Mouse (Mus musculus) limb, embryonic 11.5 days (tissue): Measurements from ENCODE around the gene Hivep3. TPM values are rescaled to one million over a fixed set of nuclear protein-coding genes. Genes with fewer than 3 reads are reported as not detected.

Experiments
- ATAC-seq: fragments of 200-750 bp; cut with Nextera tagmentation; 2 replicates; pipeline ENCODE4 v1.8.0; 2017; ENCODE audit warnings: low read depth; ENCODE audit not compliant: insufficient number of reproducible peaks, low FRiP score, low TSS enrichment
- DNase-seq: peaks from one replicate; pipeline ENCODE4 v3.0.0-alpha.2; 2015; ENCODE audit warnings: low spot score
- H3K27ac ChIP-seq: fragments of 300-500 bp; sonication (generic); replicated peaks from 2 replicates; pipeline ENCODE4 v1.5.1; 2014; ENCODE audit warnings: low read depth, mild to moderate bottlenecking, low read length
- H3K27me3 ChIP-seq: fragments of 300-500 bp; sonication (generic); 2 replicates; pipeline ENCODE4 v1.6.1; 2014; ENCODE audit warnings: mild to moderate bottlenecking, low read length, mixed read lengths; ENCODE audit not compliant: control insufficient read depth, insufficient read depth
- H3K36me3 ChIP-seq: fragments of 300-500 bp; sonication (generic); 2 replicates; pipeline ENCODE4 v1.6.1; 2014; ENCODE audit warnings: mild to moderate bottlenecking, low read length, moderate library complexity, mixed read lengths; ENCODE audit not compliant: control insufficient read depth, insufficient read depth
- H3K4me1 ChIP-seq: fragments of 300-500 bp; sonication (generic); 2 replicates; pipeline ENCODE4 v1.6.1; 2014; ENCODE audit warnings: low read length, mixed read lengths; ENCODE audit not compliant: control insufficient read depth, insufficient read depth
- H3K4me2 ChIP-seq: fragments of 300-500 bp; sonication (generic); 2 replicates; pipeline ENCODE4 v1.6.1; 2014; ENCODE audit warnings: low read depth, mild to moderate bottlenecking, moderate library complexity; ENCODE audit not compliant: severe bottlenecking
- H3K4me3 ChIP-seq: fragments of 300-500 bp; sonication (generic); 2 replicates; pipeline ENCODE4 v1.5.1; 2014; ENCODE audit warnings: low read depth, low read length
- H3K9ac ChIP-seq: fragments of 300-500 bp; sonication (generic); 2 replicates; pipeline ENCODE4 v1.6.1; 2014; ENCODE audit warnings: mild to moderate bottlenecking, low read length
- H3K9me3 ChIP-seq: fragments of 300-500 bp; sonication (generic); 2 replicates; pipeline ENCODE4 v1.6.1; 2016; ENCODE audit warnings: low read length; ENCODE audit not compliant: control insufficient read depth
- WGBS: fragments of 180-500 bp; shearing (Covaris S2); extraction: QIAGEN DNeasy Blood & Tissue Kit; methylation state at CpG from one replicate; pipeline ENCODE4 v1.1.7; 2014; 5-methylcytosine and 5-hydroxymethylcytosine counted together
- polyA plus RNA-seq: library from polyadenylated mRNA; unstranded; fragments of >200 nt; fragmentation: Nextera tagmentation; extraction: Ambion mirVana; gene quantifications from 2 replicates; pipeline ENCODE4 v1.2.1, GENCODE M21; 2014

Hivep3 gene
- polyA plus RNA-seq, 1 experiment from 2014 or later = 0.55 TPM

DNA sequence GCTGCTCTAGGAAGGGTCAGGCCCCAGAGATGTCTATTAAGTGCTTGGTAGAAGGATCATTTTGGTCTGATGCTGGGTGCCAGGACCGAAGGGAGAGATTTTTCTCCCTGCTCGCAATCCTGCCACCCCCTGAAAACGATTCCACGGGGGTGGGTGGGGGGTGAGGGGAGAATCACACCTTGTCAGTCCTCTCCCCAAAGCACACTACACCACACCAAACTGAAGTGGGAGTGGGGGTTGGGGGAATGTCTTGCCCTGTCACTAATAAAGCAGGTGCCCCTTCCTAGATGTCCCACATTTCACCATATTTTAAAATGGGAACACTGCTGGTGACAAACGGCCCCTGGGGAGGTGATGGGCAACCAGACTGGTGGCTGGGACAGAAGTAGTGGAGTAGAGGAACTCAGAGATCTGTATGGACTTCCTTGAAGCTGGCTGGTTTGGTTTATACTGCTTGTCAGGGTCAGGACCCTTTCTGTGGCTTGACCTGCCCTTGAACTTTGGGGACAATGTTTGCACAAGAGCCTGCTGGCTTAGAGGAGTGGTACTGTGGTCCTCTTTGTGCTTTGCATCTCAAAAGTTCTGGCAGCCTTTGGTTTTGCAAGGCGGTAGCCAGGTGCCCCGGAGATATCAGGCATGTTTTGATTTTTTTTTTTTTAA lies 81.7 kb downstream of the Hivep3 start:
- Histone ChIP-seq H3K9me3 (no peaks in the 10 kb centered on the region), H3K27me3 (peaks cover 26% of the 10 kb centered on the region), H3K9ac (no peak overlapping the region), H3K4me1 (0 out of 2 replicates have a peak, but pooled peaks cover 3% of the 10 kb centered on the region), H3K4me3 (peak overlapping the region; percentile 42), H3K4me2 (peak overlapping the region; percentile 71), H3K27ac (no peak overlapping the region), H3K36me3 (no peaks in the 10 kb centered on the region)
- DNase-seq = peak; percentile 20
- no peak for ATAC-seq
- 13% methylated on average over 7 of the region's 7 CpGs for WGBS

- no peak for ATAC-seq
- Histone ChIP-seq H3K27me3 (peaks cover 26% of the 10 kb centered on the region), H3K9ac (no peak overlapping the region), H3K4me2 (no peak overlapping the region), H3K9me3 (no peaks in the 10 kb centered on the region), H3K4me1 (0 out of 2 replicates have a peak, but pooled peaks cover 3% of the 10 kb centered on the region), H3K36me3 (no peaks in the 10 kb centered on the region), H3K4me3 (no peak overlapping the region), H3K27ac (no peak overlapping the region)
- DNase-seq = no peak
Observed at GRCm38 (mm10) chr4:119815793-119816161, 82.2 kb downstream of the Hivep3 start.

- H3K9ac ChIP-seq = no peak overlapping the region
- no peak for ATAC-seq
- H3K36me3 ChIP-seq = no peaks in the 10 kb centered on the region
- 60% methylated on average over 7 of the region's 7 CpGs for WGBS
- no peak overlapping the region for H3K4me2 ChIP-seq
- H3K27ac ChIP-seq = no peak overlapping the region
- DNase-seq = peak; percentile 17
- H3K4me1 ChIP-seq = 0 out of 2 replicates have a peak, but pooled peaks cover 3% of the 10 kb centered on the region
- no peak overlapping the region for H3K4me3 ChIP-seq
- H3K27me3 ChIP-seq = peaks cover 26% of the 10 kb centered on the region
- H3K9me3 ChIP-seq = no peaks in the 10 kb centered on the region
Observed at GRCm38 (mm10) chr4:119816620-119817356, 83.2 kb downstream of the Hivep3 start.

- WGBS = 86% methylated on average over 3 of the region's 3 CpGs
- DNase-seq = no peak
- Histone ChIP-seq H3K27ac (no peak overlapping the region), H3K9me3 (no peaks in the 10 kb centered on the region), H3K9ac (no peak overlapping the region), H3K27me3 (no peaks in the 10 kb centered on the region), H3K4me3 (no peak overlapping the region), H3K4me1 (no peaks in the 10 kb centered on the region), H3K4me2 (no peak overlapping the region), H3K36me3 (no peaks in the 10 kb centered on the region)
- ATAC-seq = no peak
Observed at GRCm38 (mm10) chr4:119825956-119826355, 92.4 kb downstream of the Hivep3 start.

- Histone ChIP-seq H3K9me3 (no peaks in the 10 kb centered on the region), H3K9ac (no peak overlapping the region), H3K27me3 (no peaks in the 10 kb centered on the region), H3K4me3 (no peak overlapping the region), H3K4me1 (no peaks in the 10 kb centered on the region), H3K36me3 (no peaks in the 10 kb centered on the region), H3K27ac (no peak overlapping the region), H3K4me2 (no peak overlapping the region)
- 67% methylated on average over 3 of the region's 3 CpGs for WGBS
- DNase-seq (no peak), ATAC-seq (no peak)
Observed at GRCm38 (mm10) chr4:119828386-119828785, 94.8 kb downstream of the Hivep3 start.

- DNase-seq (no peak), ATAC-seq (no peak)
- Histone ChIP-seq H3K4me1 (no peaks in the 10 kb centered on the region), H3K4me2 (no peak overlapping the region), H3K27ac (no peak overlapping the region), H3K36me3 (no peaks in the 10 kb centered on the region), H3K4me3 (no peak overlapping the region), H3K27me3 (no peaks in the 10 kb centered on the region), H3K9me3 (no peaks in the 10 kb centered on the region), H3K9ac (no peak overlapping the region)
- WGBS = 78% methylated on average over 4 of the region's 4 CpGs
Observed at GRCm38 (mm10) chr4:119828996-119829395, 95.4 kb downstream of the Hivep3 start.

GRCm38 (mm10) chr4:119833333-119833732 lies 99.7 kb downstream of the Hivep3 start:
- no peaks in the 10 kb centered on the region for H3K36me3 ChIP-seq
- H3K4me2 ChIP-seq = no peak overlapping the region
- no peak overlapping the region for H3K4me3 ChIP-seq
- no peaks in the 10 kb centered on the region for H3K9me3 ChIP-seq
- 66% methylated on average over 9 of the region's 9 CpGs for whole genome bisulfite sequencing
- no peak overlapping the region for H3K27ac ChIP-seq
- ATAC-seq = no peak
- no peak for DNase-seq
- H3K27me3 ChIP-seq = no peaks in the 10 kb centered on the region
- H3K9ac ChIP-seq = no peak overlapping the region
- no peaks in the 10 kb centered on the region for H3K4me1 ChIP-seq

DNA sequence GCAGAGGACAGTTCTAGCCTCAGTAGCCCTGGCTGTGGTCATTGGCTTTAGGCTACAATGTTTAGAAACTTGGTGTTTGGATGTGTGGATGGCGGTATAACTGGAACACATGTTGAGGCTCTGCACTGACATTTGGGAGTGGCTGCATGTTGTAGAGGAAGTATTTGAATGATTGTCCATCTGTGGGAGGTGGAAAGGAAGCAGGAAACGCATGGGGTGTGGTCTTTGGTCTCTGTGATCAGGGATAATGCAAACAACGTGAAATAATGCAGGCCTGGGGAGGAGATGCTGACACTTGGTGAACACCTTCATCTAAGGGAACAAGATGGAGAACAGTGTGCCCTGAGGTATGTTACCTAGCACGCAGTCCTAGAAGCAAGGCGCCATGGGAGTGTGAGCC lies 100.3 kb downstream of the Hivep3 start:
- Histone ChIP-seq H3K9ac (no peak overlapping the region), H3K27me3 (no peaks in the 10 kb centered on the region), H3K9me3 (no peaks in the 10 kb centered on the region), H3K4me2 (no peak overlapping the region), H3K36me3 (no peaks in the 10 kb centered on the region), H3K4me3 (no peak overlapping the region), H3K4me1 (no peaks in the 10 kb centered on the region), H3K27ac (no peak overlapping the region)
- no peak for DNase-seq
- WGBS = 79% methylated on average over 5 of the region's 5 CpGs
- no peak for ATAC-seq
